Mouse (Mus musculus) heart, embryonic 12.5 days (tissue): ENCODE measurements around the gene Matk. TPM values are rescaled to one million over a fixed set of nuclear protein-coding genes. Genes with fewer than 3 reads are reported as not detected.

Experiments
- ATAC-seq: fragments of 200-750 bp; cut with Nextera tagmentation; 2 replicates; pipeline ENCODE4 v1.8.0; 2017; ENCODE audit warnings: moderate TSS enrichment, moderate library complexity; ENCODE audit not compliant: insufficient number of reproducible peaks, low FRiP score
- H3K27ac ChIP-seq: fragments of 300-500 bp; sonication (generic); 2 replicates; pipeline ENCODE4 v1.5.1; 2016; ENCODE audit warnings: mild to moderate bottlenecking, moderate library complexity; ENCODE audit not compliant: poor library complexity, severe bottlenecking
- H3K27me3 ChIP-seq: fragments of 300-500 bp; sonication (generic); replicated peaks from 2 replicates; pipeline ENCODE4 v1.6.1; 2016; ENCODE audit warnings: mild to moderate bottlenecking, moderate library complexity
- H3K36me3 ChIP-seq: fragments of 300-500 bp; sonication (generic); 2 replicates; pipeline ENCODE4 v1.6.1; 2016; ENCODE audit warnings: mild to moderate bottlenecking, moderate library complexity
- H3K4me1 ChIP-seq: fragments of 300-500 bp; sonication (generic); replicated peaks from 2 replicates; pipeline ENCODE4 v1.6.1; 2016; ENCODE audit warnings: mild to moderate bottlenecking
- H3K4me2 ChIP-seq: fragments of 300-500 bp; sonication (generic); 2 replicates; pipeline ENCODE4 v1.6.1; 2016; ENCODE audit warnings: mild to moderate bottlenecking, moderate library complexity
- H3K4me3 ChIP-seq: fragments of 300-500 bp; sonication (generic); 2 replicates; pipeline ENCODE4 v1.5.1; 2016; ENCODE audit warnings: mild to moderate bottlenecking
- H3K9ac ChIP-seq: fragments of 300-500 bp; sonication (generic); 2 replicates; pipeline ENCODE4 v1.6.1; 2016; ENCODE audit warnings: mild to moderate bottlenecking, moderate library complexity
- H3K9me3 ChIP-seq: fragments of 300-500 bp; sonication (generic); replicated peaks from 2 replicates; pipeline ENCODE4 v1.6.1; 2016; ENCODE audit warnings: mild to moderate bottlenecking, moderate library complexity
- WGBS: fragments of 180-500 bp; shearing (Covaris S2); methylation state at CpG from one replicate; pipeline ENCODE4 v1.1.7; 2016; 5-methylcytosine and 5-hydroxymethylcytosine counted together
- polyA plus RNA-seq: library from polyadenylated mRNA; unstranded; fragments of >200 nt; fragmentation: Nextera tagmentation; extraction: Ambion mirVana; gene quantifications from 2 replicates; pipeline ENCODE4 v1.2.1, GENCODE M21; 2016

Matk gene
- polyA plus RNA-seq, 1 experiment from 2014 or later, result 2.0 TPM

- Histone ChIP-seq H3K4me1 (peaks cover 18% of the 10 kb centered on the region), H3K9ac (no peak overlapping the region), H3K9me3 (no peaks in the 10 kb centered on the region), H3K27me3 (peaks cover 79% of the 10 kb centered on the region), H3K27ac (no peak overlapping the region), H3K4me3 (no peak overlapping the region), H3K4me2 (no peak overlapping the region), H3K36me3 (no peaks in the 10 kb centered on the region)
- ATAC-seq, result no peak
- WGBS, result 39% methylated on average over 6 of the region's 6 CpGs
Measured at GRCm38 (mm10) chr10:81286586-81286985, 33.9 kb downstream of the Matk start.

- H3K4me2 ChIP-seq, result no peak overlapping the region
- ATAC-seq, result no peak
- WGBS, result 49% methylated on average over 8 of the region's 8 CpGs
- H3K4me3 ChIP-seq, result no peak overlapping the region
- H3K36me3 ChIP-seq, result no peaks in the 10 kb centered on the region
- peaks cover 18% of the 10 kb centered on the region for H3K4me1 ChIP-seq
- H3K9ac ChIP-seq, result no peak overlapping the region
- peaks cover 72% of the 10 kb centered on the region for H3K27me3 ChIP-seq
- no peaks in the 10 kb centered on the region for H3K9me3 ChIP-seq
- no peak overlapping the region for H3K27ac ChIP-seq
Measured at GRCm38 (mm10) chr10:81287513-81288157, 34.9 kb downstream of the Matk start.

DNA sequence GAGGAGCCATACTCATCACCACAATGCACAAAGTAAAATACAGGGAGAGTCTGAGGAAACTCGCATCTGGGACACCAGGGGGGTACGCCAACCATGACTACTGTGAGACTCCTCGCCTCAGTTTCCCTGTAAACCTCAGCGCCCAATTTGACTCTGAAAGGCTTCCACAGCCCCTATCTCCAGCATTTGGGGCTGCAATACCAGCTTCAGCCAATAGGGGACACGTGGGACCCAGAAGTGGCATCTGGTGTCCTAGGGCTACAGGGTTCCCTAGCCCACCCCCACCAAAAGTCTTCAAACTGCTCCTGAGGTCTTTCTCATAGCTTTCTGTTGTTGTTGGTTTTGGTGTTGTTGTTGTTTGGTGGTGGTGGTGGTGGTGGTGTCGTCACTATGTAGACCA, 35.9 kb downstream of the Matk start:
- H3K4me3 ChIP-seq, result no peak overlapping the region
- no peak overlapping the region for H3K4me2 ChIP-seq
- no peaks in the 10 kb centered on the region for H3K36me3 ChIP-seq
- peaks cover 21% of the 10 kb centered on the region for H3K4me1 ChIP-seq
- ATAC-seq, result no peak
- 26% methylated on average over 6 of the region's 6 CpGs for WGBS
- peaks cover 63% of the 10 kb centered on the region for H3K27me3 ChIP-seq
- no peak overlapping the region for H3K9ac ChIP-seq
- H3K9me3 ChIP-seq, result no peaks in the 10 kb centered on the region
- H3K27ac ChIP-seq, result no peak overlapping the region

GRCm38 (mm10) chr10:81289278-81289677, 36.5 kb downstream of the Matk start:
- ATAC-seq, result no peak
- WGBS, result 1% methylated on average over 7 of the region's 7 CpGs
- no peak overlapping the region for H3K27ac ChIP-seq
- no peak overlapping the region for H3K4me2 ChIP-seq
- H3K4me1 ChIP-seq, result peaks cover 27% of the 10 kb centered on the region
- H3K36me3 ChIP-seq, result no peaks in the 10 kb centered on the region
- no peaks in the 10 kb centered on the region for H3K9me3 ChIP-seq
- H3K9ac ChIP-seq, result no peak overlapping the region
- peaks cover 56% of the 10 kb centered on the region for H3K27me3 ChIP-seq
- H3K4me3 ChIP-seq, result no peak overlapping the region

GRCm38 (mm10) chr10:81289811-81290210, 37.1 kb downstream of the Matk start:
- Histone ChIP-seq H3K9ac (no peak overlapping the region), H3K36me3 (no peaks in the 10 kb centered on the region), H3K27me3 (peaks cover 51% of the 10 kb centered on the region), H3K27ac (no peak overlapping the region), H3K4me2 (no peak overlapping the region), H3K4me3 (no peak overlapping the region), H3K4me1 (peaks cover 31% of the 10 kb centered on the region), H3K9me3 (no peaks in the 10 kb centered on the region)
- ATAC-seq, result no peak
- WGBS, result 66% methylated on average over 14 of the region's 14 CpGs

GRCm38 (mm10) chr10:81290698-81291460, 38.1 kb downstream of the Matk start:
- Histone ChIP-seq H3K4me1 (peaks cover 36% of the 10 kb centered on the region), H3K4me2 (no peak overlapping the region), H3K27me3 (peaks cover 44% of the 10 kb centered on the region), H3K4me3 (no peak overlapping the region), H3K27ac (no peak overlapping the region), H3K36me3 (no peaks in the 10 kb centered on the region), H3K9ac (no peak overlapping the region), H3K9me3 (no peaks in the 10 kb centered on the region)
- ATAC-seq, result no peak
- WGBS, result 18% methylated on average over 24 of the region's 24 CpGs

- no peaks in the 10 kb centered on the region for H3K9me3 ChIP-seq
- no peak within 1 kb of the TSS for H3K27ac ChIP-seq
- H3K9ac ChIP-seq, result no peak within 1 kb of the TSS
- H3K4me2 ChIP-seq, result peak within 1 kb of the TSS; percentile 87; the same call in 1 of the 2 replicates
- ATAC-seq, result no peak
- WGBS, result 72% methylated on average over 9 of the region's 9 CpGs
- H3K36me3 ChIP-seq, result no peaks in the 10 kb centered on the region
- H3K4me3 ChIP-seq, result no peak within 1 kb of the TSS
- peaks cover 44% of the 10 kb centered on the region for H3K27me3 ChIP-seq
- H3K4me1 ChIP-seq, result peaks cover 38% of the 10 kb centered on the region
Measured at GRCm38 (mm10) chr10:81291511-81292104, 38.9 kb downstream of the Matk start, which contains the start of gene Tjp3. TSS of gene Tjp3 (minus strand) at chr10:81291581.

DNA sequence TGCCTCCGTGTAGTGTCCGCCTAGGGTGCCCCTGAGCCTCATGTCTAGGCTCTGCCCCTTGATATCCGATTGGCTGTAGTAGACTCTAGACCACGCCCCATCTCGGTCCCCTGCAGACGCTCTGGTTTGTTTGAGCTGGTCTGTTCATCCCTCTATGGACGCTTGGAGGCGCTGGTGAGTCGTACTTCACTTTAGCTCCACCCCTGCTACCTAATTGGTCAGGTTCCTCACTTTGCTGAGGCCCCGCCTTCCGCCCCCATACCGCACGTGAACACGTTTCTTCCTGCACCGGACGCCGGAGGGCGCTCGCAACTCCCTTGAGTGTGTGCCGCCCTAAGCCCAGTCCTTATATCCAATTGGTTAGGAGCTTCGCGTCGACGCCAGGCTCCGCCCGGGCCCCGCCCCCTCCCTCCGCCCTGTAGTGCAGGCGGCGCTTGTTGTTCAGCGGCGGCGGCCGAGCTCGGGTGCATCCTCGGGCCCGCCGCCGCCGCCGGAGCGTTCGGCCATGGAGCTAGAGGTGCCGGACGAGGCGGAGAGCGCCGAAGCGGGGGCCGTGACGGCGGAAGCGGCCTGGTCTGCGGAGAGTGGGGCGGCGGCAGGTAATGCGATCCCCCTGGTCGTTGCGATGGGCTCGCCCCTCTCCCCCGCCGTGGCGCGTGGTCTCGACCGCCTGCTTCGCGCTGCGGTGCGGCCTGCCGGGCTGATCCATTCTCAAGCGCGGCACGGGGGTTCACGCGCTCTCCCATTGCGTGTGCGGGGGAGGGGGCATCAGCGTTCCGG, 40.0 kb downstream of the Matk start, which contains the start of gene Pip5k1c:
Gene Pip5k1c, plus strand, starts transcription at position 410 of the 780 bp plus-strand sequence.
- peak within 1 kb of the TSS; percentile 87 for H3K4me2 ChIP-seq
- ATAC-seq, result peak; percentile 96
- H3K4me1 ChIP-seq, result peaks cover 44% of the 10 kb centered on the region
- H3K36me3 ChIP-seq, result no peaks in the 10 kb centered on the region
- H3K27ac ChIP-seq, result peak within 1 kb of the TSS; percentile 68
- H3K27me3 ChIP-seq, result peaks cover 35% of the 10 kb centered on the region
- H3K9ac ChIP-seq, result peak within 1 kb of the TSS; percentile 89
- peak within 1 kb of the TSS; percentile 74 for H3K4me3 ChIP-seq
- under 1% methylated on average over 80 of the region's 80 CpGs for WGBS
- no peaks in the 10 kb centered on the region for H3K9me3 ChIP-seq

DNA sequence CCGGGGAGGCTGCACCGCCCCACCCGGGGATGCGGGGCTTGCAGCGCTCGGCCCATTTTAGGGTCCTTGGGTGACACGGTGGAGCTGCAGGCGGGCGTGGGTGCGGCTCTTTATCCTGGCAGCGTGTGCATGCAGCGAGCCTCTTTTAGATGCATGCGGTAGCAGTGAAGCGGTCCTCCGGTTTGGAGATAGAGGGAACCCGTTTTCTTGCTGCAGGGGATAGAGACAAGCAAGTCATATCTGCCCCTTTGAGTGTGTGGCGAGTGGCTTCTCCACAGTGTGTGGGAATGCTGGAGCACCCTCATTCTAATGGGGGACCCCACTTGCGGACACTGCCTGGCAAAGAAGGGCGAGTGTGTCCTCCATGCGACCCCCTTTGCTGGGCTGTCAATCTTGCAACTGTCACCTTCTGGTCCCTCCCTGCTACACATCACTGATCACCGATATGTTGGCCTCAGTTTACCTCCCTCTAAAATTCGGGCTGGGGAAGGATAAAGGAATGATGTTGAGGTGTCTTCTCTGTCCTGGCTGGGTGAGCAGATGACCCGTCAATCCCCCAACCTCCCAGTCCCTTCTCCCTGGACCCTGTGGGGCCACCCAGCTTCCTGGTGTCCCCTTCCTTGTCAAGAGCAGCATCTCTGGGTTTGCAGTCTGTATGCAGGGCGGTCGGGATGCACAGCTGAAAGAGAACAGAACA, 40.7 kb downstream of the Matk start:
- peaks cover 52% of the 10 kb centered on the region for H3K4me1 ChIP-seq
- H3K9me3 ChIP-seq, result no peaks in the 10 kb centered on the region
- peak overlapping the region; percentile 87 for H3K4me2 ChIP-seq
- H3K9ac ChIP-seq, result peak overlapping the region; percentile 89
- peak overlapping the region; percentile 68; the same call in 1 of the 2 replicates for H3K27ac ChIP-seq
- 3% methylated on average over 25 of the region's 25 CpGs for WGBS
- no peak for ATAC-seq
- peak overlapping the region; percentile 74 for H3K4me3 ChIP-seq
- peaks cover 28% of the 10 kb centered on the region for H3K27me3 ChIP-seq
- no peaks in the 10 kb centered on the region for H3K36me3 ChIP-seq

GRCm38 (mm10) chr10:81294442-81294841, 41.7 kb downstream of the Matk start:
- Histone ChIP-seq H3K27ac (no peak overlapping the region), H3K4me1 (peaks cover 61% of the 10 kb centered on the region), H3K9ac (peak overlapping the region; percentile 89), H3K9me3 (no peaks in the 10 kb centered on the region), H3K4me2 (peak overlapping the region; percentile 87), H3K36me3 (no peaks in the 10 kb centered on the region), H3K4me3 (peak overlapping the region; percentile 74), H3K27me3 (peaks cover 21% of the 10 kb centered on the region)
- 48% methylated on average over 8 of the region's 8 CpGs for WGBS
- no peak for ATAC-seq
